Mouse (Mus musculus): ENCODE measurements around the gene Gimap4.
"Not testable (repeated sequence)": the region's sequence is repeated elsewhere in the genome, so short reads cannot be mapped to it uniquely, and the experiment has no call there.

Gimap4 gene

DNA sequence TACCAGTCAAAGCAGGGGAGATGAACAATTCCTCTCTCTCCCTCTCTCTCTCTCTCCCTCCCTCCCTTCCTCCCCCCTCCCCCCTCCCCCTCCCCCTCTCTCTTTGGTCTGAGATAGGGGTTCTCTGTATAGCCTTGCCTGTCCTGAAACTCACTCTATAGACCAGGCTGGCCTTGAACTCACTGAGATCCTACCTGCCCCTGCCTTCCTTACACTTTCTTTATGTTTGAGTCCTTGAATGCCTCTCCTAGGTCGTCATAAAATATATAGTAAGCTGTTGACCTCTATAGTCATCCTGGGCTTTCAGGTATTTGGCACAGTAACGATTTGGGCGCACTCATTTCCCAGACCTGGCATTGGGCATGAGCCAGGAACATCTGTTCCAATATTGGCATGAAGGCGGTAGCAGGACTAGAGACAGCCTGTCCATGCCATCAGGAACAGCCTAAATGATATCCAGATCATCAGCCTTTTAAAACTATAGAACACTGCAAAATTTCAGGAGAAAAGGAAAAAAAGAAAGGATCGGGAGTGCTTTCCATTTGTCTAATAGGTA lies 7.4 kb upstream of the Gimap4 start:
- DNase-seq = no peak

GRCm38 (mm10) chr6:48677492-48678345 lies 6.6 kb upstream of the Gimap4 start:
- no peak for DNase-seq

DNA sequence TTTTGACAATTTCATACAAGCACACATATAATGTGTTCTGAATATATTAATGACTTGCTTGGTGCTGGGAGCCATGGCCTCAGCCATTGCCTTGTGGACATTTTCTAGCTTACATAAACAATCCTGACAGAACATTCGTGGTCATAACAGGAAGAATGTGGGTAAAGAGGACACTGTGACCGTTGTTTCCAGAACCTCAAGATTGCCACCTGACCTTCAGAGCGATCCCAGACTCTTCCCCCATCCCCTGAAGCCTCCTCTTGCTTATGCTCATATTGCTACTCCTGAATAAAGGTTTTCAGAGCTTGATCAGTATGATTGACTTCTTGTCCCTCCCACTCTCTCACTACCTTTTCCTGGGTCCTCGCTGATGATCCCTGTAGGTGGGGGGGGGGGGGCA lies 6.0 kb upstream of the Gimap4 start:
- no peak for DNase-seq

- no peak for DNase-seq
Measured at GRCm38 (mm10) chr6:48679701-48680100, 4.6 kb upstream of the Gimap4 start.

DNA sequence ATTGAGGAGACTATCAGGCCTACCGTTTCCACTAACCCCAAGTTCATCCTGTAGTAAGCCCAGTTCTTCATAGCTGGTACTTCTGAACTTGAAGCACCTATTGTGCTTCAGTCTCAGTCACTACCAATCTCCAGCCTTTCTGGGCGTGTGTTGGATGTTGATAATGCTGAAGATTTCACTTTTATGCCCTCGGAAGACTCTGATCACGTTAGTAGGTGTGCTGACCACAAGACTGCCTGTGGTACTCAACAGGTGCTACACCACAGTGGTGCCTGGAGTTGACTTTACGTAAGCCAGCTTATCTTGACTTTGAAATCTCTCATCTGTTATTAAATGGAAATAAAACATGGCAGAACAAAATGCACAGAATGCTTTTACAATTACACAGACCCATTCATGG lies 3.9 kb upstream of the Gimap4 start:
- DNase-seq = no peak

GRCm38 (mm10) chr6:48681472-48682090 lies 2.8 kb upstream of the Gimap4 start:
- no peak for DNase-seq

DNA sequence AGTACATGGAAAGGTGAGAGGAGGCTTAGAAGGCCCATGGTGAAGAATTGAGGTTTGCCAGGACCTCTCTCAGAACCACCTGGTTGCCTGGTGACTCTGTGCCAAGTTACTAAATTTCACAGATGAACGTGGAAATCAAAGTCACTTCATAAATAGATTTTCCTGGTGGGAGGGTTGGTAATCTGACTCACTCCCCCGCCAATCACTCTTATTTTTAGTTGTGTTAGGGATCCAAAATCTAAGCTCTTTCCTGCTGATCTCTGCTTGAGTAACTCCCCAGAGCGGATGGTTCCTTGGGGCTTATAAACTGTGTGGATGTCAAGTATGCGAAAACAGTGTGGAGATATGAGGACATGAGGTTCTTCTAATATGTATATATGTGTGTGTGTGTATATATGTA lies 2.1 kb upstream of the Gimap4 start:
- no peak for DNase-seq

DNA sequence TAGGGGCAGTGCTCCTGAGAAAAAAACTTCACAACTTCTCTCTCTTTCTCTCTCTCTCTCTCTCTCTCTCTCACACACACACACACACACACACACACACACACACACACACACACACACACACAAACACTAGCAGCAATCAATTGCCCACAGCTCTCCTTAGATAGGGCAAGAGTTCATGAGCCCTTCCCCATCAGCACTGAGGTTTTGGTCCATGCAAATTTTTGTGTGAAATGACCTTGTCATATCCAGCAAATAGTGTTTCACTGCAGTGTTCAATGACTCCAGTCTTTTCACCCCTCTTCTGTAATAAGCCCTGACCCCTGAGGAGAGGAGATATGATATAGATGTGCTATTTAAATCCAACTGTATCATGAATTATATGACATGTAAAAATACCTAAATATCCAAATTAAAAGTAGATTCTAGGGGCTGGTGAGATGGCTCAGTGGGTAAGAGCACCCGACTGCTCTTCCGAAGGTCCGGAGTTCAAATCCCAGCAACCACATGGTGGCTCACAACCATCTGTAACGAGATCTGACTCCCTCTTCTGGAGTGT lies 1.0 kb upstream of the Gimap4 start:
- DNase-seq = not testable (repeated sequence)

- no peak for DNase-seq
Measured at GRCm38 (mm10) chr6:48684806-48685205, 457 bp downstream of the Gimap4 start.

GRCm38 (mm10) chr6:48685251-48685650 lies 902 bp downstream of the Gimap4 start:
- no peak for DNase-seq

GRCm38 (mm10) chr6:48685694-48686665 lies 1.6 kb downstream of the Gimap4 start:
- no peak for DNase-seq

- DNase-seq = no peak
Measured at GRCm38 (mm10) chr6:48687077-48687476, 2.7 kb downstream of the Gimap4 start.

- DNase-seq = no peak
Measured at GRCm38 (mm10) chr6:48689320-48689719, 5.0 kb downstream of the Gimap4 start.

DNA sequence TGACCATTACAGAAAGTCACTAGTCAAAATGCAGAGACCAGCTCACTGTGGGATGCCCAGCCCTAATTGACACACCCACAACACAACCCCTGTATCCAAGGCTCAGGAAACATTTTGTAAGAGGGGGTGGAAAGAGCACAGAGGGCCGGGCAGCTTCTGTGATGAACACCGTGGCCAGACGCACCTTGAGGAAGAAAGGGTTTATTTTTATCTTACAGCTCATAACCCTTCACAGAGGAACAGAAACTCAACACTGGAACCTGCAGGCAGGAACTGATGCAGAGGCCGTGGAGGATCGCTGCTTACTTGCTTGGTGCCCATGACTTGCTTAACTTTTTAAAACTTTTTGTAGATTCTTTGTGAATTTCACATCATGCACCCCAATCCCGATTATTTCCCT lies 8.6 kb downstream of the Gimap4 start:
- no peak for DNase-seq

DNA sequence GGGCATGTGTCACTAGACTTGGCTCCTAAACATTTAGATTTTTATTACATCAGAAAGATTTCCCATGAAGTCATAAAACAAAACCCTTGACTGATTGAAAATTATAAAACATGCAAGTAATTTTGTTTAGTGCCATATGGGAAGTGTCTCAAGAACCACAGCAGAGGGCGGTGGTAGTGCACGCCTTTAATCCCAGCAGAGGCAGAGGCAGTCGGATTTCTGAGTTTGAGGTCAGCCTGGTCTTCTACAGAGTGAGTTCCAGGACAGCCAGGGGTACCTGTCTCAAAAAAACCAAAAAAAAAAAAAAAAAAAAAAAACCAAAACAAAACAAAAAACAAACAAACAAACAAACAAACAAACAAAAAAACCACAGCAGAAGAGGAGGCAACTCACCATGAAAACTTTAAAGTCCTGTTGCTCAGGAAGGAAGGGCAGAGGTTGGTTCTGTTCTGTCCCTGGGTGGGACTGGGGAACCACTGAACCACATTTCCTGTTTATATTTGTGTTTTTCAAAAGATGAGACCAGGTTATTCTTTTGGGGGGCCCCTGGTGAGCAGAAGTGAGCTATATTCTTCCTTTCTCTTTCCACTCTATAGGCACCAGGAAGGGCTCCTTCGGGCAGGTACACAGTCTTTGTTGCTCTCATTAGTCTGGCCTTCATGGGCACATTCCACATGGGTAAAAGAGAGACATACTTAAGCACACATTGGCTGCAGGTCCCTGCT lies 12.6 kb downstream of the Gimap4 start:
- DNase-seq = no peak

GRCm38 (mm10) chr6:48697555-48697930 lies 13.2 kb downstream of the Gimap4 start:
- no peak for DNase-seq

GRCm38 (mm10) chr6:48698066-48698856 lies 13.9 kb downstream of the Gimap4 start:
- no peak for DNase-seq

GRCm38 (mm10) chr6:48698888-48699287 lies 14.5 kb downstream of the Gimap4 start:
- DNase-seq = no peak

DNA sequence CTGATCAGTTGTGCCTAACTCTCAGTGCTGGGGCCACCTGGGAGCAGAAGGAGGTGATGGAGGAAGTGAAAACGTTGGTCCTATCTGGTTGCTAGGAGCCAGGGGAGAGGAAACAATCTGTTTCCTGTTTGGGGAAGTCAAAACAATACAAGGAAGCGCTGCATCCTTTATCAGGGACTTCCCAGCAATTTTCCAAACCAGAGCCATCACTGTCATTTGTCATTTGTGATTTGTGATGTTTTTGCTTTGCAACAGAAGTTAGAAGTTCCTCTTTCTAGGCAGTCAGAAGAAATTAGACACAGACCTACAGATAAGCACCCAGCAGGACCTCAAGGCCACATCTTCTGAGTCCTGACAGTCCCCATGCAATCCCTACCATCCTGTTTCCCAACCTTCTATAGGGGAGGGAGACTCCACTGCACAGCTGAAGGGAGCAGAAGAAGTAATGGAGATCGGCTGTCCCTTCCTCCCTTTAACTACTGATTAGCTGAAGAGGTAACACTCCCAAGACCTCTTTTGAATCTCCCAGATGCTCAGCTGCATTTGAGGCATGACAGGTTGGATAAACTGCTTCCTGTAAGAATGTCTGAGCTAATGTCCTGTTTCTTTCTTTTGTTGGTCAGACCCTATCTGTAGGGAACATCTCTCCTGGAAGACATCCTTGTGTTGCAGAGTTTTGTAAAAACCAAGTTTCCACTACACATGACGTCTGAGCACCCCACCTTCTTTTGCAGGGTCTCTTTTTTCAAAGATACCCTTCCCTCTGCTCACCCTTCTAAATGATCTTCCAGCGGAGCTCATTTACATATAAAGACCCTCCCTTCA lies 16.1 kb downstream of the Gimap4 start:
- DNase-seq = no peak

DNA sequence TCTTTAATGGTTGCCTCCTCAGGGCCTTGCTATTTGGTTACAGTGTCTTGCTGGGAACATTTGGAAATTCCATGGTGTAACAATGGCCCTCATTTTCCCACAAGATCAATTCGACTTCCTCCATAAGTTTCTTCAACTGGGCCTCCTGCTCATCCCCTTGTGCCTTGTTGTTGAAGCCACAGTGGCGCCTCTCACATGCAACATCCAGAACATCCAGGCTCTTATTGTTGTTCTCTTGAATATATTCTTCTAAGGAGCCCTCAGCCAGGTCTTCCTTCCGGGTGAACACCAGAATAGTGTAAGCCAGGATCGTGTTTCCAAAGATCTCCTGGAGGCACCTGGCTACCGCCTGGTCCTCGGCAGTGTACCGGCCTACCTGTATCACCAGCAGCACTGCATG lies 17.8 kb downstream of the Gimap4 start:
- no peak for DNase-seq
